Mouse (Mus musculus): ENCODE data around the gene Rnf227.
A peak's percentile ranks its signal among the peaks of the same experiment; 100 is the strongest.
"Not testable (repeated sequence)": the region's sequence is repeated elsewhere in the genome, so short reads cannot be mapped to it uniquely, and the experiment has no call there.

Rnf227 gene

DNA sequence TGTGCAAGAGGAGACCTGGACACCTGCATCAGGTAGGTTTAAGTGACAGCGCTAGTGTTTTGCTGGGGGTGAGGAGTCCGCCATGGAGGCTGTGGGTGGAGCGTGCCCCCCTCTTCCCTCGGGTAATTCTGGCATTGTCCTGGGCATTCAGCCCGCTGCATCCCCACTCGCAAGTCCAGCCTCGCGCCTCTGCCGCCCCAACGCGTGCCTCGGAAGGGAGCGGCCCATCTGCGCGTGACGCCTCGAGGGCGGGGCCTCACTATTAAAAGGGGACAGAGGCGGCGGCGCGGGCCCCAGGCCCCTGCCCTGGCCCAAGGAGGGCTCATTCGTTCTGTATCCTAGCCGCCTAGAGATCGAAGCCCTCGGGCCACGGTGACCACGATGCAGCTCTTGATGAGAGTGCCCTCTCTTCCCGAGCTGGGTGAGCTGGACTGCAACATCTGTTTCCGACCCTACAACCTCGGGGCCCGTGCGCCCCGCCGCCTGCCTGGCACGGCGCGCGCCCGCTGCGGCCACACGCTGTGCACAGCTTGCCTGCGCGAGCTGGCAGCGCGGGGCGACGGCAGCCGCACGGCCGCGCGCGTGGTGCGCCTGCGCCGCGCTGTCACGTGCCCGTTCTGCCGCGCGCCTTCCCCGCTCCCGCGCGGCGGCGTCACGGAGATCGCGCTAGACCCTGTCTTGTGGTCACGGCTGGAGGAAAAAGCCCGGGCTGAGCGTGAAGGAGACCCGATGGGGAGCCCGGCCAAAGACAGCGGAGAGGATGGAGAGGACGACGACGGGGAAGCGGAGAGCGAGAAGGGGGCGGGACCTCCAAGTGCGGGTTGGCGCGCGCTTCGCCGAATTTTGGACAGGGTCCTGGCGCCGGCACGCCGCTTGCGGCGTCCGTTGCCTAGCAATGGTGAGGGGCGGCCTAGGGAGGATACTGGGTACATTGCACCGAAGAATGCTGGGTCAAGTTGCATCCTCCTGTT is at the start of gene Rnf227:
TSS of gene Rnf227 (plus strand) at position 301 of the 971 bp plus-strand sequence.
- peak; percentile 25 for DNase-seq (ENCODE audit: low read depth, low spot score)

DNA sequence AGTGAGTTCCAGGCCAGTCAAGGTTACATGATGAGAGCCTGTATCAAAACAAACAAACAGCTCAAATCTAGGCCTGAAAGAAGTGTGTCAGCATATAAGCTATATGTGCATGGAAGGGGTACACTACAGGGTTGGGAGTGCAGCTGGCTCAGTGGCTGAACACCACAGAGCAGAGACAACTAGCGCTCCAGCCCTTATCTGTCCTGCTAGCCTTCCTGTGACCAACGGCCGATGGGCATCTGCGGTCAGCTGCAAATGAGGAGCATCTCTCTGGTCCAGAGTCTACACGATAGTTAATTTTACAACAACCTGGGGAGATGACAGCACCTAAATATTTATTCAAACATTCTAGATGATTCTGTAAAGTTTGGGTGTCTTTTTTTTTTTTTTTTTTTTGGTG is 49.1 kb upstream of the Rnf227 start:
- no peak for DNase-seq (ENCODE audit: low read depth, low spot score)

DNA sequence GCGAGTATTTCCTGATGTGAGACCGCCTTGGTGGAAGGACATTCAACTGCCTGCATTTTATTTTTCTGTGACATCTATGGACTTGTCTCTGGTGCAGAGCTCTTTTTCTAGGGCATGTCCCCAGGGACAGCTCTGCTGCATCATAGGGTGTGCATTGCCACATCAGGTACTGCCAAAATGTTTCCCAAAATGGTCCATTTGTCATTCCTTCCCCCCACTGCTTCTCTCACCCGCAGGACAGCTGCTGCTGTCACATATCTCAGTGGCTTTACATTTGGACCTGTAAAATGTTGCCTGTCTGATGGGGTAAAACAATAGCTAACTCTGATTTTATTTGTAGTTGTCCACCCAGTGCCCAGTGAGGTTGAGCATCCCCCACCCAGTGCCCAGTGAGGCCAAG is 45.0 kb upstream of the Rnf227 start:
- peak; percentile 28 for DNase-seq (ENCODE audit: low read depth, low spot score)

DNA sequence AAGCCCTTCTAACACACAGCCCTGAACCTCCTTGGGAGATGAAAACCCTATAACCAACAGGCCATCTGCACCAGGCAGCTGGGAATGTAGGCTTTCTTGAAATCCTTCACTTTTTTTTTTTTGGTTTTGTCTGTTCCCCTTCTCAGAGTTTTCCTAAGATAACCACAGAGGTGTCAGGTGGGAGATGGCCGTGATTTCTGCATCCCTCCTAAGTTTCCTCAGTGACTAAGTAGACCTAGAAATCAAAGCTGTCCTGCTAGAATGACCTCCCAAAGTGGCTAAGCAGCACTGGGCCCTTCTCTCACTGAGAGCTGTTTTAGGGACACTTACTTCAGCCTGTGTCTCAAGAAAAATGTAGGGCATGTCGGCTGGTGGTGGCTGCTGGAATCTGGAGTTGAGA is 42.5 kb upstream of the Rnf227 start:
- DNase-seq (ENCODE audit: low read depth, low spot score) = no peak

DNA sequence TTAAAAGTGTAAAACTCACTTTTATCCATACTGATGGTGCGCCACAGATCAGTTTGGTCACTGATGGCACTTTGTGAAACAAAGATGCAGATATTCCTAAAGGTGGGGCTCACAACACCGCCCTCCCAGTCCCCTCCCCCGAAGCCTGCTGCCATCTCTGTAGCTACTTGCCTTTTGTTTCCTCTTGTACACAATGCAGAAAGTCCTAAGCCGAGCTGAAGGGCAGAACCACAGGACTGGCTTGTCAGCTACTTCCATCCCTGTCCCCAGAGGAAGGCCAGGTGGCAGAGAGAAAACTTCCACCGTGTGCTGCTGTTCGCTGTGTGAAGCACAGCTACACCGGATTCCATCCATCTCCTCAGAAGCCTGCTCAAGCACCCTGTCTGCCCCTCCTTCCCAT is 42.0 kb upstream of the Rnf227 start:
- no peak for DNase-seq (ENCODE audit: low read depth, low spot score)

DNA sequence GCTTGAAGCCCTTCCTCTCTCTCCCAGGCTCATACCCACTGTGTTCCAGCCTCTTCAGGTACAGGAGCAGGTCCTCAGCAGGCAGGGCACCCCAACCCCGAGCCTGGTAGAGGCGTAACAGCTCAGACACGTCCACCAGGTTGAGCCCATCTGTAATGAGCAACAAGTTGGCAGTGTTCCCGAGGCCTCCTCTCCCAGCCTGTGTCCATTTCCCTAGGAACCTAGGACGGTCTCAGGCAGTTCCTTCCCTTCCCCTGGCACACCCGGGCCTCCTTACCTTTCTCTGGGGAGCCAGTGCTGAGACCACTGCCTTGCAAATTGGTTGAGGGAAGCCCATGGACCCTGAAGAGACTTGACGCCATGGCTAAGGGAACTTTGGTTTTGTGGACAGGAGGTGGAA is 37.4 kb upstream of the Rnf227 start:
- DNase-seq (ENCODE audit: low read depth, low spot score) = no peak

DNA sequence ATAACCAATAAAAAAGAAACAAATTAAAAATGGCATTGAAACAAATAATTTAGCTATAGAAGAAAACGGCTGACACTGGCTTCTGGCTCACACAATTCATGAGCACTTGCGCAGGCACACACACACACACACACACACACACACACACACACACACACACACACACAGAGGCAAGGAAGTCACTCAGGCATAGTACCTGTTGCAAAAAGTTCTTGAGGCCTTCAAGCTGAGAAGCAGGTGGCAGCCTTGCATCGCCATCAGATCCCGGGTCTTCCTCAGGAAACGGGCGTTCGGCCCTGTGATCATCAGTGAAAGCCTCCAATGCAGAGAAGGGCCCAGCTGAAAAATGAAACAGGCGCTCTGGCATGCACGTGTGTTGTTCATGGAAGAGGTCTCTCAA is 35.0 kb upstream of the Rnf227 start:
- no peak for DNase-seq (ENCODE audit: low read depth, low spot score)

DNA sequence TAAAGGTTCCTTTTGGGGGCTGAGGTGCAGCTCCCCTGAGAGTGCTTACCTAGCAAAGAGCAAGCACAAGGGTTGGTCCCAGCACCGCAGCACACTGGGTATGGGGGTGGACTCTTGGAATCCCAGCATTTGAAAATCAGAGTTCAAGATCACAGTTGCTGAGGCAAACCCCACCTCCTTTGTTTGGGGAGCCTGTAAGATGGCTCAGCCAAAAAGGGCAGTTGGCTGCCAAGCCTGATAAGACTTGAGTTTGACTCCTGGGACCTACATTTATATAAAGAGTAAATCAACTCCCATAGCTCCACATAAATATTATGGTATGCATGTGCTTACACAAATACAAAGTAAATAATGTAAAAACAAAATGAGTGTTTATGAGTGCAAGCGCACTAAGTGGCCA is 34.2 kb upstream of the Rnf227 start:
- no peak for DNase-seq (ENCODE audit: low read depth, low spot score)

DNA sequence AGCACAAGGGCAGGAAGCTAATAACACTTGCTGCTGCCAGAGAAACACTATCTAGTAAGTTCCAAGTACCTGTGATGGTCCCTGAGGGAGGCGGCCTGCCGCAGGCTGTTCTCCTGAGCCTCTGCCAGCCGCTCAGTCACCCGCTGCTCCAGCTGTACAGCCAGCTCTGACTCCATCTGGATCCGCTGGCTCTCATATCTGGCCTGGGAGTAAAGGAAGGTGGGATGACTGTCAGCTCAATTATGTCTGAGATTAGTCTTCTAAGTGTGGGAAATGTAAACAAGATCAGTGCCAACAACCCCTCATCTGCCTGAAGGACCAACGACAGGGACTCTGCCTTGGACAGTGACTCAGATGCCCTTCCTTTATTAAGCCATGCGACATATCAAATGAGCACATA is 29.0 kb upstream of the Rnf227 start:
- no peak for DNase-seq (ENCODE audit: low read depth, low spot score)

DNA sequence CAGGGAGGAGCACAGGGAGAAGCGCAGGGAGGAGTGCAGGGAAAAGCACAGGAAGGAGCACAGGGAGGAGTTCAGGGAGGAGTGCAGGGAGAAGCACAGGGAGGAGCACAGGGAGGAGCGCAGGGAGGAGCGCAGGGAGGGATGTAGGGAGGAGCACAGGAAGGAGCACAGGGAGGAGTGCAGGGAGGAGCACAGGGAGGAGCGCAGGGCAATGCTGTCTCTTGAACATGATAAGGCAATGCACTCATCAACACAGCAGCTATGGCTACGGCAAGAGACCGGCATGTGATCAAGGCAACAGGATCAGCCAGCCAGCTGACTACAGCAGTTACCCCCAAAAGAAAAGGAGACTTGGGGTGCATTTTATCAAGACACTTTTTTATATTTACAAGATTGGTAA is 23.9 kb upstream of the Rnf227 start:
- no peak for DNase-seq (ENCODE audit: low read depth, low spot score)

DNA sequence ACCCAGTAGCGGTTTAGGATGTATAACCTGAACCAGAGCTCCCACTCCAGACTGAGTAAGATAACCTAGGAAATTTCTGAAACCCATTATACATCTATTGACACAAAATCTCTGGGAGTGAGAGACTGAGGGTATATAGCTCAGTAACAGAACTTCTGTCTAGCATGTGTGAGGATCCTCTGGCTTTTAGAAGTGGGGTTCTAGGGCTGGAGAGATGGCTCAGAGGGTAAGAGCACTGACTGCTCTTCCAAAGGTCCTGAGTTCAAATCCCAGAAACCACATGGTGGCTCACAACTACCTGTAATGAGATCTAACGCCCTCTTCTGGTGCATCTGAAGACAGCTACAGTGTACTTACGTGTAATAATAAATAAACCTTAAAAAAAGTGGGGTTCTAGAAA is 22.3 kb upstream of the Rnf227 start:
- not testable (repeated sequence) for DNase-seq (ENCODE audit: low read depth, low spot score)

DNA sequence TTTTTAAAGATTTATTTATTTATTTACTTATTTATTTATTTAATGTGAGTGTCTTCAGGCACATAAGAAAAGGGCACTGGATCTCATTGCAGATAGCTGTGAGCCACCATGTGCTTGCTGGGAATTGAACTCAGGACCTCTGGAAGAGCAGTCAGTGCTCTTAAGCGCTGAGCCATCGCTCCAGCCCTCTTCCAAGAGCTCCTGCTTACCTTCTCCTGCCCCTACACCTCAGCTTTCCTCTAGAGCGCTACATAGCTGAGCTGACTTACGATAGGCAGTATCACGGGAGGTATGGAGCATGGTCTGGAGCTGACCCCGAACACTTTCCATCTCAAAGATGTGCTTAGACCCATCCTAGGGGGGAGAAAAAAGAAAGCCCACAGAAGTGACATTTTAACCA is 18.7 kb upstream of the Rnf227 start:
- no peak for DNase-seq (ENCODE audit: low read depth, low spot score)

DNA sequence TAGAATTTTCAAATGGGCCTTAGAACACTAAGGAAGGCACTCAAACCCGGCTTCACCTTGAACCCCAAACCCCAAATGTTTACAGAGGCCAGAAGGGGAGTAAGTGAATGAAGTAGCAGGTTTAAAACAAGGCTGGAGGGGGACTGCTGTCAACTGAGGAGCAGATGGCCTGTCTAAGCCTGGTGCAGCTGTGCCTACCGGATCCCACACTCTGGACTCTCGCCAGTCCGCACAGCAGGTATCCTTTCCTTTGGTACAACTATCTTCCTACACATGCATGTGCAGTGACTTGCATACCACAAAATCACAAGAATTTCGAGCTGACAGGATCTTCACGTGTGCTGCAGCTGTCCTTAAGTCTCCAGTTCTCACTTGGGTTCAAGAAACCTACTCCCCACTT is 18.3 kb upstream of the Rnf227 start:
- no peak for DNase-seq (ENCODE audit: low read depth, low spot score)

DNA sequence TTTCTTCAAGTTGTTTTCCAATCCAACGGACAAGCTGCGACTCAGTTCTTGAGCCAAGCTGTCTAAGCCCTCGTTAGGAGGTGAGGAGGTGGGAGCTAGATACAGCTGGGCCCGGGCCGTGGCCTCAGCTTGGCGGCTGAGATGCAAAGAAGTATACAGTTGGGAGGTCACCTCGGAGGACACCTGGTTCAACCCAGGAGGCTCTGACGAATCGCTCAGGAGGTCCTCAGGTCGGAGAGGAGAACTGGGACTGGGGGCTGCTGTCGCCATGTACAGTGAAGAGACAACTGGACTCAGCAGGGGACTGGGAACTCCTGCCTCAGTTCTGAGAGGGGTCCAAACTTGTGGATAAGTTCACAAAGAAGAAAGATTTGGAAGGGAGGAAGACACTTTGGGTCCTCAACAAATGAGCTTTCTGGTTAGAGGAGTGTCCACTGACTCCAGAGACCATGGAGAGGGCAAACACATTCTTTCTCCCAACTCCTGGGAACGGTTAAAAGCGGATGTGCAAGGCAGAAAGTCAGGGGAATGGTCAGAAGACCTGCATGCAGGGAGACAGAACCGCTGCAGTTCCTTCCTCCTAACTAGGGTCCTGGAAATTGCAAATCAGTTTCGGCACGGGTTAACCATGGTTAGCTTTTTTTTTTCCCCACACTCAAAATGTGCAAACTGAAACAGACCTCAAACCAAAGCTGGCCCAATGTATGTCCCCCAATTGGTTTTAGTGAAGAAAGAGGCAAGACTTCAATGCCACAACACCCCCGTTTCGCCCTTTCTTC is 17.4 kb upstream of the Rnf227 start:
- no peak for DNase-seq (ENCODE audit: low read depth, low spot score)

DNA sequence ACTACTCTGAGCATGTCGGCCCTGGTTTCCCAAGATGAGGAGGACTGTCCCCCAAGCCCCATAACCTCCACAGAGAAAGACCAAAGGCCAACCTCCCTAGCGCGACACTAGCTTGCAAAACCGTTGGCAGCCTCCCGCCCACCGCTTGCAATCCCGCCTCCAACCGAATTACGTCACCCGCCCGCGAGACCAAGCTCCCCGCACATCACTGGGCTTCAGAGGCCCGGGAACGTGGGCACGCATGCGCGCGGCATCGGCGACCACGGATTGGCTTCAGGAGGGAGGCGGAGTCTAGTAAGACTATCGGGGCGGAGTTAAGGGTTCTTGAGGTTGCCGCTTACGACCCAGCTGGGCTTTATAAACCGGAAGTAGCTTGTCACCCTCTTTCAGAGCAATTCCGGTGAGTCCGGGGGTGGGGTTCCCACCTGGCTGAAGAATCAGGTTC is 16.6 kb upstream of the Rnf227 start, which contains the start of the genes Cntrob and Trappc1:
TSS of gene Cntrob (minus strand) at position 109 of the 445 bp plus-strand sequence.
TSS of gene Trappc1 (plus strand) at position 314 of the 445 bp plus-strand sequence.
- peak; percentile 99 for DNase-seq (ENCODE audit: low read depth, low spot score)

DNA sequence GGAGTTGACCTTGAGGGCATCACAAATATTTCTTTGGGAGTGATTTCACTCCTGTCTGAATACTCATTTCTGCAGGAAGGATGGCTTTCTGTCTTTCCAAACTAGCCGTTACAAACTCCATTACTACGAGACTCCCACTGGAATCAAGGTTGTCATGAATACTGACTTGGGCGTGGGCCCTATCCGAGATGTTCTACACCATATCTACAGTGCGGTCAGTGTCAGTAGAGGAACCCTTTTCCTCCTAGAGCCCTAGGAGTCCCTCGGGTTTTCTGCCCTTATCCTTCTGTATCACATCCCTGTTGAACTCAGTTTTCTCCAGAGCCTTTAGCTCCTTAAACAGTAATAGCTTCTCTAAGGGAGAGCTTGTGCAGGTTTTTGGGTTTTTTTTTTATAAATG is 15.5 kb upstream of the Rnf227 start:
- DNase-seq (ENCODE audit: low read depth, low spot score) = no peak

DNA sequence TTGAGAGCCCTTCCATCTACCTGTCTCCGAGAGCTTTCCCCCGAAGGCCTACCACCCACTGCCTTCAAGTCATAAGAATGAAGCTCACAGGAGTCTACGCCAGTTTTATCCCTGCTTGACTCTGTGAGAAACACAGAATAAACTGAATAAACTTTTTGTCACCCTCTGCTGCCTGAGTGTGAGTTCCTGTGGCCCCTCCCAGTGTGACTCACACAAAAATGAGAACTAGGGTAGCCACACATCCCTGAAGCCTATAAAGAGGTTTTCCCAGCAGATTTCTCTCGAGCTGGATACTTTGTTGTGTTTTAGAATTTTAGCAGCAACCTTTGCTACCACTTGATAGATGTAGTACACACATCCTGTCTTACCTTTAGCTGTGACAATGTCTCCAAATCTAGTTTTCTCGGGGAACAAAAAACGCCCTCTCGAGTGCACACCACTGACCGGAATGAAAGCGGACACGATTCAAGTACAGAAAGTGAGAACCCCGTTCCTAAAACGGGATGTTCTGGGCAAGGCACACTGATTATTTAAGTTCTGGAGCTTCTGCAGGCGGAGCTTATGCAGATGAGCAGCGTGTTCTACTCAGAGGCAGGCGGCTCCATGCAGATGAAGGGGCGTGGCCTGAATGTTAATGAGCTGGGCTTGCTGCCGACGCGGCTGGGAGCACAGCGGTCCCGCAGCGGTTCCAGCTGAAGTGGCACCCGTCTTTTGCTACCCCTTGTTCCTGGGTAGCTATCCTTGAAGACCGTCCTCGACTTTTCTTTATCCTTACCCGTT is 14.4 kb upstream of the Rnf227 start, which contains the start of gene Kcnab3:
TSS of gene Kcnab3 (plus strand) at position 631 of the 780 bp plus-strand sequence.
- peak; percentile 85 for DNase-seq (ENCODE audit: low read depth, low spot score)

DNA sequence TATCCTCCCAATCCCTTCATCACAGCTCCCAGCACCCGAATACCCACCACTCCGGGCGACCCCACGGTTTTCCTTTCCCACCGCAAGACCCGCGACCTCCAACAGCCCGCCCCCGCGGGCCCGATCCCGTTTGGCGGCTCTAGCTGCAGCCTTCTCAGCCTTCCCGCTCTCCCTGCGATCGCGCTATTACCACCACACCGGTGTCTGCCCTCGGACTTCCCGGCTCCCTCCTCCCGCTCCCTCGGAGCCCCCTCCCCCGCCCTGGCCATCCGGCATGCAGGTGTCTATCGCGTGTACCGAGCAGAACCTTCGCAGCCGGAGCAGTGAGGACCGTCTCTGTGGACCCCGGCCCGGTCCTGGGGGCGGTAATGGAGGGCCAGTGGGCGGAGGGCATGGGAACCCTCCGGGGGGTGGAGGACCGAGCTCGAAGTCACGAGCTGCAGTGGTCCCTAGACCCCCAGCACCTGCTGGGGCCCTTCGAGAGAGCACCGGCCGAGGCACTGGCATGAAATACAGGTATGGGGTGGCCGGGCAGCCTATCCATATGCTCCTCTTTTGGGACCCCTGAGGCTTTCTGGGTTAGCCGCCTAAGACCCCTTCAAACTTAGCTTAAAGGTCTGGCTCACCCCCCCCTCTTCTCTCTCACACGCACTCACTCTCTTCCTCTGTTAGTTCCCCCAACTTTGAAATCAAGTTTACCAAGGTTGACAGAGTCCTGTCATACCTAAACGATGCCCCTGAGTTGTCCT is 13.7 kb upstream of the Rnf227 start:
- no peak for DNase-seq (ENCODE audit: low read depth, low spot score)

DNA sequence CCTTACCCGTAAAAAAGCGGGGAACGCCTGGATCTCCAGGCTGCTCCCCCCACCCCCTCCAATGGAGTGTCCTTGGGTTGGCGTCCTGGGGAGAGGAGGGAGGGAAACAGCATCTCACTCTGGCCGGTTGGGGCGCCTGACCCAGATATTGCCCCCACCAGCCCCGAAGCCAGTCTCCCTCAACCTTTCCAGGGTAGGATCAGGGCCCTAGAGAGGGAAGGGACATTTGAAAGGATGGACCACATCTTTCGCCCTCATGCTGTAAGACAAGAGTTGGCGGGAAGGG is 13.2 kb upstream of the Rnf227 start:
- no peak for DNase-seq (ENCODE audit: low read depth, low spot score)

DNA sequence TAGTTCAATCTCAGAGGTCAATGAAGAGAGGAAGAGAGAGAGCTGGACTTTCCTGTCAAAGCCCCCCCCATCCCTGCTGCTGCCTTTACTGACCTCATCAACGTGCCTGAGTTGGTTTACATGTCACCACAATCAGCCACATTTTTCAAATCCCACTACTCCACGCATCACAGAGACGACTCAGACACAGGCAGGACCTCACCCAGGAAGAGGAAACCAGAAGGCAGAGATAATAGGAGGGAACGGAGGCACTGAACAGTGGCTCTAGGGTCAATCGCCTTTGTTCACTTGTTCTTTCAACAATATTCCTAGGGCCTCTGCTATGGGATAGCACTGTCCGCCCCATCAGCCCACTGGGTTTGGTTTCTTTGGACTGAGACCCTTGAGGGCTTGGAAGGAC is 12.6 kb upstream of the Rnf227 start:
- no peak for DNase-seq (ENCODE audit: low read depth, low spot score)

DNA sequence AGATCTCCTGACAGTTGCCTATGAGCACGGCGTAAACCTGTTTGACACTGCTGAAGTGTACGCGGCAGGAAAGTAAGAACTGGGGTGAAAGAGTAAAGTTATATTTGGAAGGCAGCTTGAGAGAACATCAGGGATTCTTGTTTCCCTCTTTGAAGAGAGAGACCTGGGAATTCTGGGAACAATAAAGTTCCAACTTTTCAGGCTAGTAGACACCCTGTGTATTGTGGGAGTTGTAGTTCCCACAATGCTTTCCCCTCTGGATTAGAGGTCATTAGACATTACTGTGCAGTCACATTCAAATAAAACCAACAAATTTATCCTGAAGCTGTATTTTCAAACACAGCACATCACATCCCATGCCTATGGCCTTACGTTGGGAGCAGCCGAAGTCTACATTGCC is 11.7 kb upstream of the Rnf227 start:
- DNase-seq (ENCODE audit: low read depth, low spot score) = no peak

Data from skeletal muscle tissue, adult 2 months (tissue).